Mouse (Mus musculus) gastrocnemius, postnatal 14 days (tissue): ENCODE measurements at regions not wholly inside any gene's neighbourhood (a gene's known extent, or its start where the extent isn't known, plus 50 kb on each side); places are given as distances from the start of the nearest gene placed in this dataset.
A peak's percentile ranks its signal among the peaks of the same experiment; 100 is the strongest.

Source experiments
- DNase-seq: peaks from one replicate; pipeline ENCODE4 v3.0.0; 2021; ENCODE audit warnings: mixed read lengths
- intact Hi-C: fragments of 180-260 bp; cut with DNase I; formaldehyde crosslinking; loops from one replicate; pipeline ENCODE4 v1.15.1; 2025; ENCODE audit warnings: low total_unique reads

GRCm38 (mm10) chr11:31542635-31543219, 129.0 kb downstream of the Bod1 start:
- intact Hi-C loops, result no loop called here
- no peak for DNase-seq

- no peak for DNase-seq
- intact Hi-C loops, result no loop called here
Observed at GRCm38 (mm10) chr11:31541425-31541824, 130.3 kb downstream of the Bod1 start.

DNA sequence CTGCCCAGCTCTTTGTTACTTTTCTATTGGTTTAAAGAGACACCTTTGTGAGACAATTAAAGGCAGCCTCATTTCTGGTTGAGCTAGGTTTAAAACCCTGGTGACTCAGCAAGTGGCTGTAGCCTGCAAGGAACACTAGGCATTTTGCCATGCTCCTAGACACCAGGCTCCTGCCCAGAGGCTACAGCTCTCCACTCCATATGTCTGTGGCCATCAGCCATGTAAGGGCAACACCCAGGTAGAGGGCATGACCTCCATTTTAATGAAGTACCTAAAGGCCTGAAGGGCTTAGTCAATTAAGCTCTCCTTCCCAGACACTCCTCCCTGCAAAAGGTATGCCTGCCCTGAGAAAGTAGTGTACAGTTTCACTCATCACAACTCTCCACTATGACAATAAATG, 130.9 kb downstream of the Bod1 start:
- DNase-seq, result no peak
- intact Hi-C loops, result no loop called here

DNA sequence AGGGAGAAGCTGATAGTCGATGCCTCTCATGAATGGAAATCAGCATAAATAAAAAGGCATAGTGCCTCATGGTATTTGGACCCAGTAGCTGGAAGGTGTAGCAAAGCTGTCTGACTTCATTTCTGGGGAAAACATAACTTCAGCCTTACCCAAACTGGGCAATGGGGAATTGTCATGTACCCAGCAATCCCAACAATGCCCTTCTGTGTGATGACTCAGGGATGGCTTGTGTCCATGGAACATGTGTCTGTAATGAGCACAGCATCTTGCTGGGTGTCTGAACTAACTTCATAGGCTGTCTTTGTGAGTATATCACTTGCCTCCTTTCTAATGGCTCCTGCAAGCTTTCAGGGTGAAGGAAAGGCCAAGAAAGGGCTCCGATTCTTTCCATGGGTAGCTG, 140.3 kb downstream of the Bod1 start:
- DNase-seq, result no peak
- intact Hi-C loops, result no loop called here

DNA sequence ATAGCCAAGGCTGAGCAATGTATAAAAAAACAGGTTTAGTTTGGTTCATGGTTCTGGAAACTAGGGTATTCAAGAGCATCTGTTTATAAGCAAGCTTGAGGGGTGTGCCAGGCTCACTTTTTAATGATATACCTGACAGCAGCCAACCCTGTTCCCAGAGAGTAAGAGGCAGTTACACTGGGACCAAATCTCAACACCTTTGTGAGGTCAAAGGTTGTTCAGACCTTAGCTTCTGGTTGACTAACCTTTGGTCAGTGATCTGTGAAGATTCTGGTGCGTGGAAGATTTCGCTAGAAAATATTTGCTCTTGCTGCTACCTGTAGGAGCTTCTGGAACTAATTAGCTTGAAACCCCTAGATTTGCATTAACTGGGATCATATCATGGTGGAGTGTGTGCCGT, 140.8 kb downstream of the Bod1 start:
- DNase-seq, result no peak
- intact Hi-C loops, result no loop called here

- no peak for DNase-seq
- intact Hi-C loops, result no loop called here
Observed at GRCm38 (mm10) chr11:31529686-31530085, 142.0 kb downstream of the Bod1 start.

- intact Hi-C loops, result no loop called here
- DNase-seq, result no peak
Observed at GRCm38 (mm10) chr11:31524708-31525107, 147.0 kb downstream of the Bod1 start.

GRCm38 (mm10) chr11:31524065-31524618, 147.5 kb downstream of the Bod1 start:
- DNase-seq, result no peak
- intact Hi-C loops, result no loop called here

- intact Hi-C loops, result no loop called here
- DNase-seq, result peak; percentile 44
Observed at GRCm38 (mm10) chr11:31522127-31522526, 149.6 kb downstream of the Bod1 start.

DNA sequence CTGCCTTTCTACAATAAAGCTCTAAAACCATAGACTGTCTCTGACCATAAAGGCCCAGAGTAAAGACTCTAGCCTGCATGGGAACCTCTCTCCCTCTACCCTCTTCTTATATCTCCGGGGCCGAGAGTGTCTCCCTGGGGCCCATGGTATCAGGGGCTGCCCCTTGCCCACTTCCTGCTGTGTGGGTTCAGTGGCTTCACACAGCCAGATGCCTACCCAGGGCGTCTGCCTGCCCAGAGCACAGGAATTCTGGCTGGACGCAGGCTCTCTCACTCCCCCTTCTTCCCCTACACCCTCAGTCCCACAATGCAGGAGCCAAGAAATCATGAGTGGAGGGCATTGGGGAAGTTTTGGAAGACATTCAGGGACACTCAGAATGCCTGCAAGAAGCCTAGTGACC, 150.8 kb downstream of the Bod1 start:
- intact Hi-C loops, result no loop called here
- DNase-seq, result no peak

- no peak for DNase-seq
- intact Hi-C loops, result no loop called here
Observed at GRCm38 (mm10) chr11:31503239-31503916, 133.5 kb upstream of the Stc2 start.

DNA sequence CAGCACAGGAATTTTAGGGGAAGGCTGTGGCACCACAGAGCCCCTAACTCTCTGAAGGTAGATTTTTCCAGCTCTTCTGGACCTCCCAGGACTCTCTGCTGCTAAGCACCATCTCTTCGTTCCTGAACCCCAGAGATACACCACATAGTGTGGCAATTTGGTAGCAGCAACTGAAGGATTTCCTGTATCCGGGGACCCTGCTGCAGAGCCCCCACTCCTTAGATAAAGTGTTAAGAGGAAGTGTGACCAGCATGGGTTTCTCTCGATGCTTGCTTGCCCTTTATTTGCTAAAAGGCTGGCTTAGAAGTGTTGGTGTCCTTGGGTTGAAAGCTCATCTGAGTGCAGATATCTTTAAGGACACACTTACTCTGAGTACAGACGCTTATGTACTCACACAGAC, 115.6 kb upstream of the Stc2 start:
- intact Hi-C loops, result no loop called here
- no peak for DNase-seq

GRCm38 (mm10) chr11:31481057-31481340, 111.1 kb upstream of the Stc2 start:
- no peak for DNase-seq
- intact Hi-C loops, result no loop called here

- DNase-seq, result no peak
- intact Hi-C loops, result no loop called here
Observed at GRCm38 (mm10) chr11:31480225-31481056, 110.6 kb upstream of the Stc2 start.

DNA sequence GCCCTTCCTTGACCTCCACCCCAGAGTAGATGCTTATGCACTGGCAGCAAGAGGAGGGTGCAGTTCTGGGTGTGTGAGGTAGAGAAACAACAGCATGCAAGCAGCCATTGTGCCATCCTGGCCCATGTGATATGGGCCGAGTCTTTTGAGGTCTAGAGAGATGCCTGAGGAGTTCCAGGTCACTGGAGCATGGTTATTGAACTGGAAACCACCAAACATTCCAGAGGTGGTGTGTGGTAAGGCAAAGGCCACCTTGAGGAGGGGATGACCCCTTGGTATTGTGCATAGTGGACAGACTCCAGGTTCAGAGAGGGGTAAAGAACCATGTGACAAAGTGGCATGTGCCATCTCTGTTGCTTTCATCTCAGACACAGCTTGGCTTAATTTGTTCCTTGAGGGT, 107.9 kb upstream of the Stc2 start:
- intact Hi-C loops, result no loop called here
- DNase-seq, result no peak

DNA sequence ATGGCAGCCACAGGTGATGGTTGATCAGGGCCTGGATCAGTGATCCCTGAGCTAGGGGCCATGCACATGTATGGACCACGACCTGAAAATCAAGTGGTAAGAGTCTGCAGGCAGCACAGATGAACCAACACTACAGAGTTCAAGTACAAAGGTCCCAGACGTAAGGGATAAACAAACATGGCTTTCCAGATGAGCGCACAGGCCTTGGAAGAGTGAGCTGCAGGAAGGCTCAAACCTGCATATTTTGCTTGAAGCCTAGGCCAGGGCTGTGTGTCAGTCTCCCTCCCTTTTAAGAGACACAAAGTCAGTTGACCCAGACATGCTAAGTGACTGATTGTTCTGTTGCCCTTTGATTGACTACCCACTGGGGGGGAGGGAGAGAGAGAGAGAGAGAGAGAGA, 107.2 kb upstream of the Stc2 start:
- no peak for DNase-seq
- intact Hi-C loops, result no loop called here

GRCm38 (mm10) chr11:31473017-31473416, 103.1 kb upstream of the Stc2 start:
- DNase-seq, result no peak
- intact Hi-C loops, result no loop called here

- intact Hi-C loops, result no loop called here
- DNase-seq, result no peak
Observed at GRCm38 (mm10) chr11:31470681-31471414, 101.0 kb upstream of the Stc2 start.

- DNase-seq, result no peak
- intact Hi-C loops, result no loop called here
Observed at GRCm38 (mm10) chr11:31464844-31465243, 95.0 kb upstream of the Stc2 start.

DNA sequence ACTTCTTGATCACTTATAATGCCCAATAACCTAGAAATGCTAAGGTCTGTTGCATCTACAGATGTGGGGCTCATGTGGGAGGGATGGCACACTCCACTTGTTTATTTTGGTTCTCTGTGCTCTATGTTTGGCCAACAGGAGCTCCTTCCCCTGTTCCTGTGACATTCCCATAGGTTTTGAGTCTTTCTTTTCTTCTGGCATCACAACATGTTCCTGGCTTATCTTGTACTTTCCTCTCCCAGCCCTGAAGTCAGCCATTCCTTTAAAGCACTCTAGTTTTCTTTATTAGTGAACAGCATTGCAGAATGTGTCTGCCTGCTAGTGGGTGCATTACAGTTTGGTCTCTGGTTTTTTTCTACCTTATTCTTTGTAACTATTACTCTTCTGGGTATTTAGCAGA, 92.6 kb upstream of the Stc2 start:
- intact Hi-C loops, result no loop called here
- no peak for DNase-seq
